Mouse (Mus musculus): ENCODE measurements around the gene Lrrc10. TPM values are rescaled to one million over a fixed set of nuclear protein-coding genes. Genes with fewer than 3 reads are reported as not detected.

Gene Lrrc10
- polyA plus RNA-seq, 1 experiment from 2014 or later = not detected

- no peaks in the 10 kb centered on the region for H3K27me3 ChIP-seq (replicated peaks)
- no peaks in the 10 kb centered on the region for H3K36me3 ChIP-seq (replicated peaks)
- H3K4me3 ChIP-seq = no peak overlapping the region
- no peak overlapping the region for H3K4me2 ChIP-seq
- H3K27ac ChIP-seq = no peak overlapping the region
- H3K9me3 ChIP-seq = no peaks in the 10 kb centered on the region
- no peak overlapping the region for H3K9ac ChIP-seq
- peaks cover 12% of the 10 kb centered on the region for H3K4me1 ChIP-seq
- 85% methylated on average over 6 of the region's 6 CpGs for WGBS
- no peak for ATAC-seq (replicated peaks)
Measured at GRCm38 (mm10) chr10:117096096-117096495, 51.0 kb downstream of the Lrrc10 start.

Other genes starting within 250 kb of the Lrrc10 start
- gene Myrfl, start 148.4 kb upstream of the Lrrc10 start, polyA plus RNA-seq (2015; fragmentation: Nextera tagmentation; extraction: Ambion mirVana) = 0.10 and 0.22 TPM in 2 replicates
- 41.8 and 42.8 TPM in 2 replicates for gene Rab3ip, start 94.6 kb upstream of the Lrrc10 start, polyA plus RNA-seq (2015; fragmentation: Nextera tagmentation; extraction: Ambion mirVana)
- gene Gm10271, start 72.7 kb upstream of the Lrrc10 start, polyA plus RNA-seq (2015; fragmentation: Nextera tagmentation; extraction: Ambion mirVana) = not detected in 2 replicates
- gene Best3, start 59.0 kb upstream of the Lrrc10 start, polyA plus RNA-seq (2015; fragmentation: Nextera tagmentation; extraction: Ambion mirVana) = 0.10 TPM in 1 of 2 replicates, not detected in the other
- gene Cct2, start 18.5 kb downstream of the Lrrc10 start, polyA plus RNA-seq (2015; fragmentation: Nextera tagmentation; extraction: Ambion mirVana) = 240 and 244 TPM in 2 replicates
- gene Frs2, start 103.2 kb downstream of the Lrrc10 start, polyA plus RNA-seq (2015; fragmentation: Nextera tagmentation; extraction: Ambion mirVana) = 21.0 and 22.0 TPM in 2 replicates
- gene Yeats4, start 179.2 kb downstream of the Lrrc10 start, polyA plus RNA-seq (2015; fragmentation: Nextera tagmentation; extraction: Ambion mirVana) = 111 and 116 TPM in 2 replicates
- gene 9530003J23Rik, start 193.4 kb downstream of the Lrrc10 start, polyA plus RNA-seq (2015; fragmentation: Nextera tagmentation; extraction: Ambion mirVana) = not detected in 2 replicates
- 27.2 and 32.0 TPM in 2 replicates for gene Lyz2, start 237.0 kb downstream of the Lrrc10 start, polyA plus RNA-seq (2015; fragmentation: Nextera tagmentation; extraction: Ambion mirVana)
- gene Lyz1, start 247.5 kb downstream of the Lrrc10 start, polyA plus RNA-seq (2015; fragmentation: Nextera tagmentation; extraction: Ambion mirVana) = not detected in 2 replicates

All from midbrain, embryonic 15.5 days (tissue).